Mouse (Mus musculus): Measurements from ENCODE around the gene Myd88. TPM values are rescaled to one million over a fixed set of nuclear protein-coding genes. Genes with fewer than 3 reads are reported as not detected.

Gene Myd88
- polyA plus RNA-seq, 1 experiment from 2014 or later = 4.5 TPM

DNA sequence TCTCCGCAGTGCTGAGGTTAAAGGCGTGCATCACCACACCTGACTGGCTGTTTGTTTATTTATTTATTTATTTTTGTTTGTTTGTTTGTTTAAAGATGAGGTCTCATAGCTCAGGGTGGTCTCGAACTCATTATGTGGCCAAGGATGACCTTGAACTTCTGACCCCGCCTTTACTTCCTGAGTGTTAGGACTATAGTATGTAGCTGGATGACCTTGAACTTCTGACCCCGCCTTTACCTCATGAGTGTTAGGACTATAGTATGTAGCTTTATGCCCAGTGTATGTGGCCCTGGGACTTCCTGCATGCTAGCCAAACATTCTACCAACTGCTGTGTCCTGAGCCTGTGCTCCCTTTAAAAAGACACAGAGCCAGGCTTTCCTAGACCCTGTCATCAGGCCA is 20.2 kb upstream of the Myd88 start:
- no peak overlapping the region for H3K9ac ChIP-seq (replicated peaks)
- no peak for ATAC-seq
- no peaks in the 10 kb centered on the region for H3K36me3 ChIP-seq
- no peak overlapping the region for H3K4me3 ChIP-seq (replicated peaks)
- no peak overlapping the region for H3K4me2 ChIP-seq (replicated peaks)
- H3K27ac ChIP-seq = no peak overlapping the region
- no peaks in the 10 kb centered on the region; the same call in 1 of the 2 replicates for H3K27me3 ChIP-seq
- WGBS = 92% methylated on average over 5 of the region's 5 CpGs
- H3K4me1 ChIP-seq (replicated peaks) = peaks cover 8% of the 10 kb centered on the region; the same call in 1 of the 2 replicates
- H3K9me3 ChIP-seq = no peaks in the 10 kb centered on the region

DNA sequence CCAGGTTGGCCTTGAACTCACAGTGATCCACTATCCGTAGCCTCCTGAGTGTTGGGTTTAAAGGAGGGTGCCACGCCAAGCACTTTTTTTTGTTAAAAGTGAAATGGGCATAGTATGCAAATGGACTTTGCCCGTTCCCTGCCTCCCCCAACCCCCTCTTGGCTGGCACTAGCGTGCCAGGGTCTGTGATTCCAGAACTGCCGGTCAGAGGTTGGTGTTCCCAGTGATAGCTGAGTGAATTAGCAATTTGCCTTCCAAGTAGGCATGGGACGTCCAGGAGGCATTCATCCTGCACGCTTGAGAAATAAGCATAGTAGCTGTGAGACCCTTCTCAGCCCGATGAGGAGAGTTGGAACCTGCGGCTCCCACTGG is 16.8 kb upstream of the Myd88 start:
- Histone ChIP-seq H3K27me3 (no peaks in the 10 kb centered on the region; the same call in 1 of the 2 replicates), H3K36me3 (no peaks in the 10 kb centered on the region), H3K4me3 (replicated peaks) (peak overlapping the region; percentile 69), H3K4me1 (replicated peaks) (peaks cover 8% of the 10 kb centered on the region; the same call in 1 of the 2 replicates), H3K9ac (replicated peaks) (peak overlapping the region; percentile 76; the same call in 1 of the 2 replicates), H3K27ac (no peak overlapping the region), H3K4me2 (replicated peaks) (peak overlapping the region; percentile 89), H3K9me3 (no peaks in the 10 kb centered on the region)
- ATAC-seq = peak; percentile 3; the same call in 1 of the 2 replicates
- WGBS = 40% methylated on average over 9 of the region's 9 CpGs

DNA sequence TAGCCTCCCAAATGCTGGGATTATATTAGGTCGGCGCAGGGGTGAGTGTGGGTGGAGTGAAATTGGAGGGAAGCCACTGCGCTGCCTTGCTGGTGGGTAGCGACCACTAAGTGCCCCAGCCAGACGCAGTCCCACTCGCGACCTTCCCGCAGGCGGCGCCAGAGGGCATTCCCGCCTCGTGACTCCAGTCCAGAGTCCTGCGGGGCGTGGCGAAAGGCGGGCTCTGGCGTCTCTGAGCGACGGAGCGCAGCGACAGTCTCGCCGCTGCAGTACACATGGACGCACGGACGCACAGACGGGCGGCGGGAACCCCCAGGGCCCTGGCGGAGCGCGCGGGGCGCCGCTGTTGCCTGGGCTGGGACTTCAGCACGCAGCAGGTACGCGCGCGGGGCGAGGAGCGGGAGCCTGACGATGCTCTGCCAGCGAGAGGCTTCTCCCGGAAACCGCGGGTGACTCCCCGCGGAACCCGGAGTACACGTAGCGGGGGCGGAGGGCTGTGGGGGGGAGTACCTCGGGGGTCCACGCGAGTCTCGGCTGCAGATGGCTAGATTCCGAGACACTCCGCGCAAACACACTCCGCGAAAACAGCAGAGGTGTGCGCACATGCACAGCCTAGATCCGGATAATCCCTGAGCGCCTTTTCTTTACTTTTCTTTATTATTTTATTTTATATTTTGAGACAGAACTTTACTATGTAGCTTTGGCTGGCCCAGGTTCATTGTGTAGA is 16.3 kb upstream of the Myd88 start, which contains the start of gene Xylb:
Gene Xylb, plus strand, starts transcription at position 51 of the 727 bp plus-strand sequence.
- ATAC-seq = peak; percentile 91
- no peaks in the 10 kb centered on the region for H3K9me3 ChIP-seq
- H3K36me3 ChIP-seq = no peaks in the 10 kb centered on the region
- H3K4me1 ChIP-seq (replicated peaks) = peaks cover 8% of the 10 kb centered on the region; the same call in 1 of the 2 replicates
- H3K4me3 ChIP-seq (replicated peaks) = peak within 1 kb of the TSS; percentile 69
- no peaks in the 10 kb centered on the region; the same call in 1 of the 2 replicates for H3K27me3 ChIP-seq
- peak within 1 kb of the TSS; percentile 76 for H3K9ac ChIP-seq (replicated peaks)
- no peak within 1 kb of the TSS for H3K27ac ChIP-seq
- WGBS = 2% methylated on average over 65 of the region's 65 CpGs
- H3K4me2 ChIP-seq (replicated peaks) = peak within 1 kb of the TSS; percentile 89

DNA sequence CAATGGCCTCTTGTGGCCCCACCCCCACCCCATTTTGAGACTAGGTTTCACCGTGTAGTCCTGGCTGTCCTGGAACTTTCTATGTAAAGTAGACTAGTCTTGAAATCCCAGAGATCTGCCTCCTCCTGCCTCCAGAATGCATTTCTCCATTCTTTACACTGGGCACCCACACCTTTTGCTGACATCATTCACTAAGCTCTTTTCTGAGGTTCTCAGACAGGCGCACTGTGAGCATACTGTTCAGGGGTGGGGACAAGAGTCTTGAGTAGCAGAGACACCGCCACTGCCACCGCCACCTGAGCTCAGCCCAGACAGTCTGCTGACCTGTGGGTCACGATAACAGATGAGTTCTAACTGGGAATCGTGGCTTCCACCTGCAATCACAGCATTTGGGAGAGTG is 14.7 kb upstream of the Myd88 start:
- no peak for ATAC-seq
- peaks cover 9% of the 10 kb centered on the region for H3K36me3 ChIP-seq
- no peak overlapping the region for H3K4me3 ChIP-seq (replicated peaks)
- no peaks in the 10 kb centered on the region; the same call in 1 of the 2 replicates for H3K27me3 ChIP-seq
- no peak overlapping the region for H3K4me2 ChIP-seq (replicated peaks)
- H3K9ac ChIP-seq (replicated peaks) = no peak overlapping the region
- H3K27ac ChIP-seq = no peak overlapping the region
- WGBS = 83% methylated on average over 6 of the region's 6 CpGs
- peaks cover 8% of the 10 kb centered on the region; the same call in 1 of the 2 replicates for H3K4me1 ChIP-seq (replicated peaks)
- no peaks in the 10 kb centered on the region for H3K9me3 ChIP-seq

DNA sequence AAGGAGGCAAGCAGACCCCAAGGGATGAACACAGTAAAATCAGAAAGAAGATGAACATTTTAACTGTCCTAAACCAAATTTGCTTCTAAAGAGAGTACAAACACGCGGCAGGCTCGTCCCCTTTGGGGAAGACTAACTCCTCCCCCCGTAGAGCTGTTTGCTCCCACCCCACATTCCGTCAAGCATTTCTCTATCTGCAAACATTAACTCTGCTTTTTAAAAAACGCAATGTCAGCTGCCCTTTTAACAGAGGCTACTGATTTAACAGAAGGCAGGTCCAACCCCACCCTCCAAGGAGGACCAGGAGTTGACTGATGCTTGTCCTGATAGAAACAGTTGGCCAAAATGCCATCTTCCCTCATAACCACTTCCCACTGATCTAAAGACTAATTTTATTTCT is 12.7 kb upstream of the Myd88 start:
- peaks cover 8% of the 10 kb centered on the region; the same call in 1 of the 2 replicates for H3K4me1 ChIP-seq (replicated peaks)
- no peaks in the 10 kb centered on the region; the same call in 1 of the 2 replicates for H3K27me3 ChIP-seq
- H3K4me3 ChIP-seq (replicated peaks) = no peak overlapping the region
- peaks cover 26% of the 10 kb centered on the region for H3K36me3 ChIP-seq
- ATAC-seq = no peak
- no peak overlapping the region for H3K27ac ChIP-seq
- 87% methylated on average over 6 of the region's 6 CpGs for WGBS
- H3K9ac ChIP-seq (replicated peaks) = no peak overlapping the region
- no peak overlapping the region for H3K4me2 ChIP-seq (replicated peaks)
- no peaks in the 10 kb centered on the region for H3K9me3 ChIP-seq

DNA sequence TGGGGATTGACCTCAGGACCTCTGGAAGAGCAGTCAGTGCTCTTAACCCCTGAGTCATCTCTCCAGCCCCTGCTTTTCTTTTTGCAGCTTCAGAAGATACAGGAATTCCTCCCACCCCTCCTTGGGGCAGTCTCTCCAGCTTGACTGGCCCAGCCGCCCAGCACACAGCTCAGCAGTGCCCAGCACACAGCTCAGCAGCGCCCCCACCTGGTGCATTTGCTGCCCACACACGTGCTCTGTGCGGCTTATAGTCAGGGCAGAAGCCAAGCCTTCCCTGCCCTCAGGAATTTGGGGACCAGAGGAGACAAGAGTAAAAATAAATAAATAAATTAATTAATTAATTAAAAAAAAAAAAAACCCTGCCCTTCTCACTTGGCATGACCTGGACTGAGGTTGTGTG is 10.8 kb upstream of the Myd88 start:
- H3K4me2 ChIP-seq (replicated peaks) = no peak overlapping the region
- no peak overlapping the region for H3K27ac ChIP-seq
- H3K4me1 ChIP-seq (replicated peaks) = no peaks in the 10 kb centered on the region
- no peaks in the 10 kb centered on the region for H3K9me3 ChIP-seq
- H3K27me3 ChIP-seq = no peaks in the 10 kb centered on the region
- H3K9ac ChIP-seq (replicated peaks) = no peak overlapping the region
- H3K36me3 ChIP-seq = peaks cover 42% of the 10 kb centered on the region
- no peak overlapping the region for H3K4me3 ChIP-seq (replicated peaks)
- peak; percentile 82 for ATAC-seq
- WGBS = 14% methylated on average over 4 of the region's 4 CpGs

DNA sequence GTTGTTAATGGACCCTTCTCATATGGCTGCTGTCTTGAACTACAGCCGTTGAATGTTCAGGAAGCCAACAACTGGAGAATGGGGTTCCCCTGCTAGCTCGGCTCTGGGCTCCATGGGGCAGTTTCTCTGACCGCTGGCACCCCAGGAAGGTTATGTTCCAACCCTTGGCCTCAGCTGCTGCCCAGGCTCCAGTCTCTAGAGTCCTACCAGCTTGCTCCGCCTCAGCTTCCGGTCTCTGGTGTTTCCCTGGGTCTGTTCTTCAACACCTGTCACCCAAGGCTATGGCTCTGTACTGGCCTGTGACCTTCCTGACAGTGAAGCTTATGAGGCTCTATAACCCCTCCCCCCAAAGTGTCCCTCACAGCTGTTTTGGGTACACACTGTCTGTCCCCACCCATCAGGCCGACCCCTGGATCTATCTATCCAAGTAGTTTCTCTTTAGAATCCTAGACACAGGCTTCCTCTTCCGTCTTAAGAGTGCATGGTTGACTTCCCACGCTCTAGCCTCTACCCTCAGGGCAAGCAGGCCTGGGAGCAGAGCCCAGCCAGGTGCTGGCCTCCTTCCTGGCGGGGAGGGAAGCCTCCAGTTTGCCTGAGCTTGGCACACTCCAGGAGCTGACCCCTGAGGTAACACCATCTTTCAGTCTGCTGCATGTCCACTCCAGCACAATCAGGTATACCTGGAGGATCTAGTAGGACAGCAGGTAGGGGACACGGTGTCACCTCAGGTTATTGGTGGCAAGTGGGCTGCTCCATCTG is 9.9 kb upstream of the Myd88 start:
- Histone ChIP-seq H3K36me3 (peaks cover 51% of the 10 kb centered on the region), H3K4me1 (replicated peaks) (no peaks in the 10 kb centered on the region), H3K27ac (no peak overlapping the region), H3K9ac (replicated peaks) (no peak overlapping the region), H3K4me3 (replicated peaks) (no peak overlapping the region), H3K27me3 (no peaks in the 10 kb centered on the region), H3K4me2 (replicated peaks) (no peak overlapping the region), H3K9me3 (no peaks in the 10 kb centered on the region)
- ATAC-seq = 0 out of 2 replicates have a peak, but pooled peaks have one; percentile 25
- 96% methylated on average over 10 of the region's 10 CpGs for WGBS

DNA sequence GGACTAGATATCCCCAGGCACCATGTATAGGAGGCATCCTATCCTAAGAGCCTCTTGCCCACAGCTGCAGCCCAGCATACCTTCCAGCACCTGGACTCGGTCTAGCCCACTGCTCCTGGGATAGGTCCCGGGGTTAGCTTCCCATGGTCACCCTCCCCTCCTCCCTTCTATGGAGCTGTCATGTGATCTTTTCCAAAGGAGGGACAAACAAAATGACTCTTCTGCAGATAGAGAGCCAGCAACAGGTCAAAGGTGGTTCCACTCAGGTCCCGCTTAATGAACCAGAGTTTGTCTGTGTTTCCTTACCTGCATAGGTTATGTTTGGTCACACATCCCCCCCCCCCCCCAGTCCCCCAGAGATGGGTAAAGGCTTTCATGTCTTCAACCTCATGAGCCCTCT is 9.3 kb upstream of the Myd88 start:
- H3K27me3 ChIP-seq = no peaks in the 10 kb centered on the region
- no peaks in the 10 kb centered on the region for H3K9me3 ChIP-seq
- no peak for ATAC-seq
- H3K4me3 ChIP-seq (replicated peaks) = no peak overlapping the region
- no peak overlapping the region for H3K9ac ChIP-seq (replicated peaks)
- peaks cover 57% of the 10 kb centered on the region for H3K36me3 ChIP-seq
- H3K4me2 ChIP-seq (replicated peaks) = no peak overlapping the region
- WGBS = 91% methylated on average over 3 of the region's 3 CpGs
- no peaks in the 10 kb centered on the region for H3K4me1 ChIP-seq (replicated peaks)
- no peak overlapping the region for H3K27ac ChIP-seq

DNA sequence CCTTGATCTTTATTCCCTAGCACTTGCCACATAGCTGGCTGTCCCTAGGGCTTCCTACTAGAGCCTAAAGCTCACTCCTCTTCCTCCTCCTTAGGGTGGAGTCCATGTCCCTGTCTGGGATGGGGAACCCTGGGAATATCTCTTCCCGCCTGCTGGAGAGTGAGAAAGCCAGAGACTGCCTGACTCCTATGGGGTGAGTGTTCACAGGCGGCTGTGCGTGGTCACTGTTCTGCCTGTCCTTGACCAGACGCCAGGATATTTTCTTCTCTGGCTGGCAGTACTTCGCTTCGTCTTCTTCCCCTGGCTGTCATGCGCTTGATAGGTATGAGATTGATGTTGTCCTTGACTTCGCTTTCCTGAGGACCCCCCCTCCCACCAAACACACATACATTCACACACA is 5.2 kb upstream of the Myd88 start:
- H3K9ac ChIP-seq (replicated peaks) = no peak overlapping the region
- H3K4me1 ChIP-seq (replicated peaks) = peaks cover 17% of the 10 kb centered on the region
- ATAC-seq = no peak
- H3K4me3 ChIP-seq (replicated peaks) = no peak overlapping the region
- H3K27ac ChIP-seq = no peak overlapping the region
- no peaks in the 10 kb centered on the region for H3K27me3 ChIP-seq
- H3K9me3 ChIP-seq = no peaks in the 10 kb centered on the region
- no peak overlapping the region for H3K4me2 ChIP-seq (replicated peaks)
- 98% methylated on average over 8 of the region's 8 CpGs for WGBS
- peaks cover 78% of the 10 kb centered on the region for H3K36me3 ChIP-seq

DNA sequence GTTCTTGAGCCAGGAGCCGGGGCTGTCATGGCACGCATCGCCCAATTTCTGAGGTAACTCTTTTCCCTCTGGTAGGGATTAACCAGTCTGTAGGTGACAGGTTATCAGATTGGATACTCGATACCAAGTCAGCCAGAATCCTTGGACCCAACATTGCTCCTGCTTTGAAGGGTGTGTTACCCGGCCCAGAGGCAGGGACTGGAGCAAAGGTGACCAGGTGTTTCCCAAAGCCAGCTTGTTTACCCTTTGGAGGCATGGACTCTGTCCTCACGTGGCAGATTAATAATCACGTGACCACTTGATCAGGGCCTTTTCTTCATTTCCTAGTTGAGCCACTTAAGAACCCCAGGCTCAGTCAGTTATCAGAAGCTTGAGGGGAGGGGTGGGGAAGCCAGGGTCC is 1.5 kb upstream of the Myd88 start:
- Histone ChIP-seq H3K27me3 (peaks cover 21% of the 10 kb centered on the region), H3K4me1 (replicated peaks) (peaks cover 36% of the 10 kb centered on the region), H3K4me2 (replicated peaks) (no peak overlapping the region; the same call in 1 of the 2 replicates), H3K27ac (no peak overlapping the region), H3K9ac (replicated peaks) (peak overlapping the region; percentile 91; the same call in 1 of the 2 replicates), H3K9me3 (no peaks in the 10 kb centered on the region), H3K36me3 (peaks cover 48% of the 10 kb centered on the region), H3K4me3 (replicated peaks) (peak overlapping the region; percentile 84)
- 88% methylated on average over 7 of the region's 7 CpGs for WGBS
- ATAC-seq = no peak

DNA sequence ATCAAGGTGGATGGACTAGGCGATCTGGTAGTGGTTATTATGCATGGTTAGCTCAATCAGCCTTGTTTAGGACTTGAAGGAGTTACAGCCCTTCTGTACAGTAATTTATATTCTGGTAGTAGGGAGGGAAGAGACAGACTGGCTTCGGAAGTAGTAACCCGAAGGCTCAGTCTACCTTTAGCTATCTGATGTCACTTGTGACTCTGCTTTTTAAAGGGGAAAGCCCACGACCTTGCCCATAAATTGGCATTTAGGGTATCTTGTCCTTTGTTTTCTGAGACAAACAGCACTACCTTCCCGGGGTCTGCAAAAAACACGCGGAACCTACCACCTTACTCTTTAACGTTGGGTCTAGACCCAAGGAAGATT is 1.0 kb downstream of the Myd88 start:
- WGBS = 8% methylated on average over 8 of the region's 8 CpGs
- peaks cover 23% of the 10 kb centered on the region for H3K36me3 ChIP-seq

More for the DNA sequence above, 1.0 kb downstream of the Myd88 start:
- no peaks in the 10 kb centered on the region for H3K9me3 ChIP-seq
- H3K27me3 ChIP-seq = peaks cover 21% of the 10 kb centered on the region
- H3K4me2 ChIP-seq (replicated peaks) = peak overlapping the region; percentile 76
- ATAC-seq = no peak
- peak overlapping the region; percentile 59; the same call in 1 of the 2 replicates for H3K9ac ChIP-seq (replicated peaks)
- H3K27ac ChIP-seq = peak overlapping the region; percentile 88
- H3K4me3 ChIP-seq (replicated peaks) = peak overlapping the region; percentile 84
- H3K4me1 ChIP-seq (replicated peaks) = peaks cover 36% of the 10 kb centered on the region
